Mouse (Mus musculus) gastrocnemius, postnatal 14 days (tissue): ENCODE measurements at regions not wholly inside any gene's neighbourhood (a gene's known extent, or its start where the extent isn't known, plus 50 kb on each side); places are given as distances from the start of the nearest gene placed in this dataset.
"Not testable (repeated sequence)": the region's sequence is repeated elsewhere in the genome, so short reads cannot be mapped to it uniquely, and the experiment has no call there.

ENCODE experiments used
- DNase-seq: peaks from one replicate; pipeline ENCODE4 v3.0.0; 2021; ENCODE audit warnings: mixed read lengths
- intact Hi-C: fragments of 180-260 bp; cut with DNase I; formaldehyde crosslinking; loops from one replicate; pipeline ENCODE4 v1.15.1; 2025; ENCODE audit warnings: low total_unique reads

GRCm38 (mm10) chr16:8246445-8246844 lies 178.5 kb downstream of the Tmem114 start:
- DNase-seq = no peak
- intact Hi-C loops = no loop called here

- no peak for DNase-seq
- intact Hi-C loops = no loop called here
These were observed 179.3 kb downstream of the Tmem114 start for GRCm38 (mm10) chr16:8245612-8246011.

DNA sequence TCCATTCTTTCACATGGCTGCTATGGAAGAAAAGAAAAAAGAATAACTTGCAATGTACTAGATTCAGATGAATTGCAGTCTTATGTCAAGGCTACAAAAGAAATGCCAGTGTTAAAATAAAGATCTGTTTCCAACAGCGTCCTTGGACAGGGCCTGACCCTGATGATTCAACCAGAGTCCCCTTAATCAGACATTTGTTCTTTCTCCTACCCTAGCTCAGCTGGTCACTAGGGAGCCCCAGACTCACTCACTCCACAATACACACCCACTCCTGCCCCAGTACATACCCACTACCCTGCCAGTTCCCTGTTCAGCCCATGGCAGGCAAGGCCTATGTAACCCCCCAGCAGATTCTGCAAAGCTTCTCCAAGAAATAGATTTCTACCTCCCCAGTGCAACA lies 190.6 kb downstream of the Tmem114 start:
- intact Hi-C loops = no loop called here
- no peak for DNase-seq

GRCm38 (mm10) chr16:8232079-8232478 lies 192.9 kb downstream of the Tmem114 start:
- DNase-seq = no peak
- intact Hi-C loops = no loop called here

DNA sequence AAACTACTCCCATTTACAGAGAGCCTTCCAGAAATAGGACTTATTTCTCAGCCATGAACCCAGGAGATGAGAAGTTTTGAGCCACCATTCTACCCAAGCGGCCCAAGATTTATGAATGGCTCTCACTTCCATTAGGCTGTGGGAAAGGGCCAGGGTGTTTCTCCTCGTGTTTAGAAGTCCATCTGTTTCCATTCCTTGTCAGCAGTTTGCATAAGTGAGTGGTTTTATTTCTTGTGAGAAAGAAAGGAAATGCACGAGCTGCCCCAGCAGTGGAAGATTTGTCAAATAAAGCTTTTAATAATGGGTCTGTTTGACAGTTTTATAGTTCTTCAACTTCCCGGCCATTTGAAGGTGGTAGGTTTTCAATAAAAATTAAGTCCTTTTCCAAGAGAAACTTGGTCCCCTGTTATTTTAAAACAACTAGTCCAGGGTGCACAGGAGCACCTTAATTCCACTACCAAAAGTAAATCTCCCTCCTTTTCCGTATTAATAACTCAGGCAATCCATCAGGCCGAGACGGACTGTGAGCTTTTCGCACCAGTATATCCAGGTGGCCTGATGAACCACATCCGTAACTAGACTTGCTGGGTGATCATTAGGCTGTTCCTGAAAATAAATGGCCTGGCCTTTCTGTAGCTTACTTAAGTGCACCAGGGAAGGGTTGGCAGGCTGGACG lies 201.2 kb downstream of the Tmem114 start:
- intact Hi-C loops = no loop called here
- DNase-seq = no peak

DNA sequence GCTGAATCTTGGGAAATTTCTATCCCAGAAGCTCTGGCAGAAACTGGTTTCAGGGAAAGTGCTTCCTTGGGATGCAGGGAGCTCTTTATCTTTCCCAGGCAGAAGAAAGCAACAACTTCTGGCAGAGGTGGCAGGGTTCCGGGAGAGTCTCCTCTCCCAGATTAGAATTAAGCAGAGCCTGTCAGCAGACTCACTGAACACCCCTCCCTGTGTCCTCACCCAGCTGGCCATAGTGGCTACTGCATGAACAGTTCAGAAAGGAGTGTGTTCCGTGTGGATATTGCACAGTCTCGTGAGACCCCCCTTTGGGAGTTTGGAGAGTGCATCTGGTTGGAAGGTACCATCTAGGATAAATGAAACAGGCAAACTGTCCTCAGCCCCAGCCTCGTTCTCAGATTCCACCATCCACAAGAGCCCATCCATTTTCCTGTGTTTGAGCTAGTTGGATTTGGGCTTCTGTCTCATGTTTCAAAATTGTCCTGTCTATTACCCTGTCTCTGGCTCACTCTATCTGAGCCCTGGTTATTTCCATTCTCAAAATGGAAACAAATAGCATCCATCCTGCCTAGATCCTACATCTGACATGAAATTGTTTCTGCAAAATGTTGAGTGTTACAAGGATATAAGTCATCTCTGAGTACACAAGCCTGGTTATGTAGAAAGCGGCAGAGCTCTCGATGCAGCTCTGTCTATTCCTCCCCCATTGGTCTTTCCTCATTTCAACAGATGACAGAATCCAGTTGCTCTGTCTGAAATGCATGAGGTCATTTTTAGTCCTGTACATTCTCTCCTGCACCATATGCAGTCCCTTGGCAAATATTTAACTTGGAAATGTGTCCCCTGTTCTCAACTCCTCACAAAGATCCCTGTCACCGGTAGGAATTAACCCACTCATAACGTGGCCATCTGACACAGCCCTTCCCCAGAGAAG lies 216.4 kb downstream of the Tmem114 start:
- intact Hi-C loops = no loop called here
- peak; percentile 52 for DNase-seq

DNA sequence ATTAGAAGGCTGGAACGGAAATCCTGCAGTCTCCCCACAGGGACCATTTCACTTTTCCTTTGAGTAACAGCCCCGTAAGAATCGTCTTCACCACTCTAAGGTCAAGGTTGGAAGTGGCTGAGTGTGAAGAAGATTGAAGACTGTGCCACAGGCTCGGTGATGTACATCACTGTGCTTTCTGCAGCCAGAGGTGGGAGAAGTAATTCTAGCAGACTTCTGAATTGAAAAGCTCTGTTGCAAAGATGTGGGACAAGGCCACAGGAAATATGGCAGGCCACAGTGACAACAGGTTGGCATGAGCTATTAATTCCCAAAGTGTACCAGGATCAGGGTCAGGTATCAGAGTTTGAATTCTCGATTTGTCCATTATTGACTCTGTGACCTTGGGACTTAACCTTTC lies 219.9 kb downstream of the Tmem114 start:
- no peak for DNase-seq
- intact Hi-C loops = no loop called here

DNA sequence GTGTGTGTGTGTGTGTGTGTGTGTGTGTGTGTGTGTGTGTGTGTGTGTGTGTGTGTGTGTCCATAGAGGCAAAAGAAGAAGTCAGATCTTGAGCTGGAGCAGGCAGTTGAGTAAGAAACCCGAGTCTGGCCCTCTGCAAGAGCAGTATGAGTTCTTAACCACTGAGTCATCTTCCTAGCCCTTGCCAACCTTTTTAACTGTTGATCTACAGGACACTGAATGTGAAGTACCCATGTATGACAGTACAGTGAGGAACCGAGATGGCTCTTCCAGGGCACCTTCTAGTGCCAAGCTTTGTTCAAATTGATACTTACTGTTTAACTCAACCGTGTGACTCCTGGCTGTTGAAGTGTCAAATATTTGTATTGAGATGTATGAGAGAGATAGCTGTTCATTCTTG lies 223.6 kb downstream of the Tmem114 start:
- intact Hi-C loops = no loop called here
- DNase-seq = no peak

DNA sequence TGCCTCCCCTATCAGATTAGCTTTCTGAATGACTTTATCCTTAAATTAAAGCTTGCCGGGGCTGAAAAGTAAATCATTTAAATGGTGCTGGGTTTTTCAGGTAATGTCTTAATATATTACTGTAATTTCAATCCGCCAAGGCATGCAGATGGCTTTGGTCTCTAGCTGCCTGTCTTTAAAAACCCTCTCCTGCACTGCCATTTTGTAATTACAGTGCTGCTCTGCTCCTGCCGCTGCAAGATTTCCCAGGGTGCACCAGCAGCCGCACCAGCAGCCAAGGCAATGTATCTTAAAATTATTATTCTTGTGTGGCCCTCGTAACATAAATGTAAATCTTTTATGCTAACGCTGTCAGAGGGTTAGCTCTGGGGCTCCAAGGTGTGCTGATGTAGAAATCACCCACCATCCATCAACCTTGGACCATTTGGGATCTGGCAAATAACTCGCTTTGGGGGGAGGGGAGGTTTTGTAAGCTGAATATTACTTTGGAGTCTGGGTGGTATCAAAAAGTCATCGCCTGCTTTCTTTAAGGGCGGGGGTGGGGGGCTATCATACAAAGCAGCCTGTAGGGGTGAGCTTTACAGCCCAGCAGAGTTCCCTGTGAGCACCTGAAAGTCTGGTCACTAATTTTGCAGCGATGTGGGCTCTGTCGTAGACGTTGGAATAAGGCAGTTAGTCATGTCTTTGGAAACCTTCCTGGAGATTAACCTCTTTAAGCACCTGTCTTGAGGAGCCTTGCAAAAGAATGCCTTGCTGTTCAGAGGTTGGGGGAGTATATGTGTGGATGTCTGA lies 226.0 kb downstream of the Tmem114 start:
- intact Hi-C loops = no loop called here
- DNase-seq = no peak

GRCm38 (mm10) chr16:8189472-8190240 lies 235.3 kb downstream of the Tmem114 start:
- intact Hi-C loops = no loop called here
- DNase-seq = no peak

- intact Hi-C loops = no loop called here
- no peak for DNase-seq
These were observed 235.9 kb downstream of the Tmem114 start for GRCm38 (mm10) chr16:8189071-8189470.

DNA sequence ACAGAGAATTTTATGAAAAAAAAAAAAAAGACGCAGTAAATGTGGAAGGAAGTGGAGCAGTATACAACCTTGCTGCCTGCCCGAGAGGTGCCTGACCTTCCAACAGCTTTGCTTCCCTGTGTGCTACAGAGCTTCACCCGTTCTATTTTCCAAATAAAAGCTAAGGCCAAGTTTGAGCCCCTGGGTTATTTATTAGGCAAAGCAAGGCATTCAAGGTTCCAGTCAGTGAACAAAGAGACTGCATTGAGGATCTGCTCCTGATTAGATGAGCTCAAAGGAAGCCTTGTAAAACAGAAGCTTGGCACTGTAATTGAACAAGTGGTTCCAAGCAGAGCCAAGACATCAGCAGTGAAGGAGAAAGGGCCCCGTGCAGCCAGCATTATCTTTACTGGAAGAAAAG lies 236.4 kb downstream of the Tmem114 start:
- intact Hi-C loops = no loop called here
- no peak for DNase-seq

DNA sequence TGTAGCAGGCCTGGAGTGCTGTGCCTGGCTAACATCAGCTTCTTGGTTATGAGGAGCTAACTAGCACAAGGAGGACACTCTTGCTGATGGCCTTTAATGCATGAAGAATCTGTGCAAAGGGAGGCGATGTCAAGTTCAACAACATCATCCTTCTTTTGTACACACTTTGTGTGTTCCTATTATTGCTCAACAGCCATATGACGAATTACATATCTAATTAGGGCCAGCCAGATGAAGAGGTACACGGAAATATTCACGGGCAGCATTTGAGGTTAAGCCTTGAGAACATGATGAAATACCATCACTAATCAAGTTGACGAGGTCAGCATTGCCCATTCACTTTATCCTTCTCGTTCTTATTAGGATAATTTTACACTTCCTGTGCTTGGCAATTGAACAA lies 240.2 kb downstream of the Tmem114 start:
- intact Hi-C loops = no loop called here

GRCm38 (mm10) chr16:8178946-8179345 lies 246.0 kb downstream of the Tmem114 start:
- DNase-seq = no peak
- intact Hi-C loops = no loop called here

More for the DNA sequence above, 240.2 kb downstream of the Tmem114 start:
- no peak for DNase-seq

GRCm38 (mm10) chr16:8177226-8177625 lies 247.7 kb downstream of the Tmem114 start:
- intact Hi-C loops = not testable (repeated sequence)

GRCm38 (mm10) chr16:8176126-8176525 lies 248.8 kb downstream of the Tmem114 start:
- intact Hi-C loops = no loop called here
- no peak for DNase-seq

More at GRCm38 (mm10) chr16:8177226-8177625, 247.7 kb downstream of the Tmem114 start:
- DNase-seq = not testable (repeated sequence)
